Mouse (Mus musculus) kidney, postnatal 4 days (tissue): ENCODE measurements around the gene Zfp384.

Experiments used
- DNase-seq, 2 experiments: peaks; one replicate each; pipeline ENCODE4 v3.0.0; 2021; ENCODE audit warnings: mixed read lengths in 2 of 2

Gene Zfp384

DNA sequence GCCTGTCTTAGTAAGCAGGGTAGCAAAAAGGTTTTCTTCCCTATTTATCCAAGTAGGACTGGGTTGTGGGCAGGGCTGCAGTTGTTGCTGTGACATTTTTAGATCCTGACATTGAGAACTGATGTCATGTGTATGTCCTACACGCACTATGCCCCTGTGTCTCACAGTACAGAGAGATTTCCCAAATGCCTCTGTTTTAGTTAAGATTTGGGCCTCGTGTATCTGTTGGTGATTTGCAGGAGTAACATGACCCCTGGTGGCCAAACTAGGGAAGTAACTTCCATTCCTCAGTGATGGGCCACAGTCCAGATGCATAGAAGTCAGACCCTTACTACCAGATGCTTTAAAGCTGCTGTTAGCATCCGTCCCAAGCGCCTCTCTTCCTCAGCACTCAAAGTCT, 75.5 kb downstream of the Zfp384 start:
- DNase-seq = peak; percentile 65 to 76
